In genomic region chr5:114139175-114139574, GRCm38 (mm10) we compare ENCODE assay signal across 8 mouse cellular contexts. TPM values are rescaled to one million over a fixed set of nuclear protein-coding genes. Genes with fewer than 3 reads are reported as not detected.
DNase-seq lines count a peak whose midpoint lies in the region; ATAC-seq and TF ChIP-seq lines count a peak whose summit lies in the region.

No protein-coding gene starts in this region.

- H3K36me3 ChIP-seq in forebrain, postnatal 0 days (ENCODE audit: insufficient read depth), result peaks cover 4% of the 10 kb centered on the region; the same call in 1 of the 2 replicates

- no peak overlapping the region for H3K9ac ChIP-seq in forebrain, postnatal 0 days

- intact Hi-C loops in heart, postnatal 10 days (cut with DNase I), result no loop called here

- ATAC-seq in forebrain, postnatal 0 days, result peak; percentile 92

- no peaks in the 10 kb centered on the region for H3K9me3 ChIP-seq in forebrain, postnatal 0 days (ENCODE audit: low read length)

- H3K4me1 ChIP-seq in forebrain, postnatal 0 days (ENCODE audit: insufficient read depth), result no peaks in the 10 kb centered on the region

- no peak for TF ChIP-seq CTCF in forebrain, postnatal 0 days (IDR thresholded peaks at IDR 0.05; ENCODE audit: low read depth)

- peak overlapping the region; percentile 77 for H3K27ac ChIP-seq in forebrain, postnatal 0 days (ENCODE audit: low read depth, low read length)

- H3K4me2 ChIP-seq in forebrain, postnatal 0 days (ENCODE audit: low read depth), result peak overlapping the region; percentile 15; the same call in 1 of the 2 replicates

- peak; percentile 96 for DNase-seq in retina, postnatal 1 day
- DNase-seq in retina, embryonic 14.5 days (ENCODE audit: low spot score), result no peak
- DNase-seq in forebrain, postnatal 0 days, result peak; percentile 82
- DNase-seq in heart, postnatal 10 days, result peak; percentile 95 to 96
- peak; percentile 94 to 95 for DNase-seq in kidney, postnatal 25 days
- peak; percentile 88 to 92 for DNase-seq in lung, adult 18-20 months
- DNase-seq in ovary, postnatal 14 days (ENCODE audit: low spot score), result peak; percentile 74
- DNase-seq in yolk sac, embryonic 10.5 days (ENCODE audit: low spot score), result no peak

- 10% methylated on average over 9 of the region's 9 CpGs for WGBS in forebrain, postnatal 0 days

- H3K4me3 ChIP-seq in forebrain, postnatal 0 days (ENCODE audit: low read depth, low read length), result no peak overlapping the region

- H3K27me3 ChIP-seq in forebrain, postnatal 0 days (ENCODE audit: insufficient read depth, low read length), result no peaks in the 10 kb centered on the region

RNA-seq across cellular contexts. Expression of gene Acacb, which starts 7.2 kb away (rescaled TPM):
- 2.0 and 4.0 TPM in 2 replicates for total RNA-seq in forebrain, postnatal 0 days (2014; rRNA removed)
- 2.7 and 4.3 TPM in 2 replicates for polyA plus RNA-seq in forebrain, postnatal 0 days (2015; fragmentation: Nextera tagmentation; extraction: Ambion mirVana)
- 100 to 1,000 TPM; 156 to 159 TPM for total RNA-seq in heart, postnatal 10 days (2021)

RNA-seq across cellular contexts. Expression of gene Ung, which starts 9.0 kb away (rescaled TPM):
- total RNA-seq in forebrain, postnatal 0 days (2014; rRNA removed), result 6.7 and 7.8 TPM in 2 replicates
- polyA plus RNA-seq in forebrain, postnatal 0 days (2015; fragmentation: Nextera tagmentation; extraction: Ambion mirVana), result 7.5 and 9.1 TPM in 2 replicates
- 10 to 100 TPM; 22.7 to 24.1 TPM for total RNA-seq in heart, postnatal 10 days (2021)

RNA-seq across cellular contexts. Expression of gene Alkbh2, which starts 11.2 kb away (rescaled TPM):
- total RNA-seq in forebrain, postnatal 0 days (2014; rRNA removed), result 4.6 and 5.8 TPM in 2 replicates
- polyA plus RNA-seq in forebrain, postnatal 0 days (2015; fragmentation: Nextera tagmentation; extraction: Ambion mirVana), result 6.9 and 7.6 TPM in 2 replicates
- 1 to 10 TPM; 2.6 to 3.0 TPM for total RNA-seq in heart, postnatal 10 days (2021)

RNA-seq across cellular contexts. Expression of gene Svop, which starts 47.8 kb away (rescaled TPM):
- total RNA-seq in forebrain, postnatal 0 days (2014; rRNA removed), result 153 and 177 TPM in 2 replicates
- 89.7 and 97.5 TPM in 2 replicates for polyA plus RNA-seq in forebrain, postnatal 0 days (2015; fragmentation: Nextera tagmentation; extraction: Ambion mirVana)
- total RNA-seq in heart, postnatal 10 days (2021), result not detected

Comparison
In these comparisons a context has a peak if more than half of its experiments do, and no peak if none do; other contexts are left out.
1. DNase-seq: peak in retina, postnatal 1 day (single experiment), forebrain, postnatal 0 days (single experiment), heart, postnatal 10 days (2 of 2), kidney, postnatal 25 days (2 of 2), lung, adult 18-20 months (2 of 2) and ovary, postnatal 14 days (single experiment); none in retina, embryonic 14.5 days (single experiment) and yolk sac, embryonic 10.5 days (single experiment).
2. RNA of gene Acacb, which starts 7.2 kb away (total RNA-seq): 156 to 159 TPM in heart, postnatal 10 days; 2.0 to 4.0 TPM in forebrain, postnatal 0 days; every median in the first group is over 10 times any median in the second.